Mouse (Mus musculus) kidney, embryonic 16.5 days (tissue): ENCODE results near the gene Pam16. TPM values are rescaled to one million over a fixed set of nuclear protein-coding genes. Genes with fewer than 3 reads are reported as not detected.

Experiments used
- ATAC-seq: fragments of 200-750 bp; cut with Nextera tagmentation; 2 replicates; pipeline ENCODE4 v1.8.0; 2017; ENCODE audit warnings: moderate TSS enrichment; ENCODE audit not compliant: low FRiP score, low TSS enrichment
- H3K27ac ChIP-seq: fragments of 300-500 bp; sonication (generic); 2 replicates; pipeline ENCODE4 v1.5.1; 2014; ENCODE audit warnings: low read length
- H3K27me3 ChIP-seq: fragments of 300-500 bp; sonication (generic); 2 replicates; pipeline ENCODE4 v1.6.1; 2014; ENCODE audit warnings: low read length, control low read depth, mixed read lengths; ENCODE audit not compliant: insufficient read depth
- H3K36me3 ChIP-seq: fragments of 300-500 bp; sonication (generic); 2 replicates; pipeline ENCODE4 v1.6.1; 2014; ENCODE audit warnings: low read length, control low read depth, mixed read lengths; ENCODE audit not compliant: insufficient read depth
- H3K4me1 ChIP-seq: fragments of 300-500 bp; sonication (generic); 2 replicates; pipeline ENCODE4 v1.6.1; 2014; ENCODE audit warnings: low read length, control low read depth, mixed read lengths; ENCODE audit not compliant: insufficient read depth
- H3K4me2 ChIP-seq: fragments of 300-500 bp; sonication (generic); replicated peaks from 2 replicates; pipeline ENCODE4 v1.6.1; 2014; ENCODE audit warnings: low read depth, low read length
- H3K4me3 ChIP-seq: fragments of 300-500 bp; sonication (generic); 2 replicates; pipeline ENCODE4 v1.5.1; 2014; ENCODE audit warnings: mild to moderate bottlenecking, low read length
- H3K9ac ChIP-seq: fragments of 300-500 bp; sonication (generic); replicated peaks from 2 replicates; pipeline ENCODE4 v1.6.1; 2014; ENCODE audit warnings: low read length
- H3K9me3 ChIP-seq: fragments of 300-500 bp; sonication (generic); 2 replicates; pipeline ENCODE4 v1.6.1; 2016; ENCODE audit warnings: low read length, control low read depth
- WGBS: fragments of 180-500 bp; shearing (Covaris S2); extraction: QIAGEN DNeasy Blood & Tissue Kit; methylation state at CpG from one replicate; pipeline ENCODE4 v1.1.7; 2014; 5-methylcytosine and 5-hydroxymethylcytosine counted together
- polyA plus RNA-seq: library from polyadenylated mRNA; unstranded; fragments of >200 nt; fragmentation: Nextera tagmentation; extraction: Ambion mirVana; gene quantifications from 2 replicates; pipeline ENCODE4 v1.2.1, GENCODE M21; 2015

The Pam16 gene
- polyA plus RNA-seq, 1 experiment from 2014 or later = 80.4 TPM

GRCm38 (mm10) chr16:4655764-4656570 lies 31.2 kb upstream of the Pam16 start:
- H3K4me3 ChIP-seq = no peak overlapping the region
- peaks cover 15% of the 10 kb centered on the region for H3K36me3 ChIP-seq
- H3K4me1 ChIP-seq = peaks cover 40% of the 10 kb centered on the region
- ATAC-seq = peak; percentile 16; the same call in 1 of the 2 replicates
- no peaks in the 10 kb centered on the region for H3K27me3 ChIP-seq
- H3K27ac ChIP-seq = peak overlapping the region; percentile 68
- H3K4me2 ChIP-seq = no peak overlapping the region
- peak overlapping the region; percentile 31 for H3K9ac ChIP-seq
- 34% methylated on average over 11 of the region's 11 CpGs for WGBS
- H3K9me3 ChIP-seq = no peaks in the 10 kb centered on the region

GRCm38 (mm10) chr16:4655251-4655734 lies 30.5 kb upstream of the Pam16 start:
- peaks cover 40% of the 10 kb centered on the region for H3K4me1 ChIP-seq
- no peak for ATAC-seq
- WGBS = 60% methylated on average over 4 of the region's 4 CpGs
- 0 out of 2 replicates have a peak overlapping the region, but pooled peaks have one; percentile 14 for H3K9ac ChIP-seq
- H3K27ac ChIP-seq = peak overlapping the region; percentile 68
- H3K27me3 ChIP-seq = no peaks in the 10 kb centered on the region
- H3K4me2 ChIP-seq = no peak overlapping the region
- H3K4me3 ChIP-seq = no peak overlapping the region
- H3K9me3 ChIP-seq = no peaks in the 10 kb centered on the region
- peaks cover 15% of the 10 kb centered on the region for H3K36me3 ChIP-seq

DNA sequence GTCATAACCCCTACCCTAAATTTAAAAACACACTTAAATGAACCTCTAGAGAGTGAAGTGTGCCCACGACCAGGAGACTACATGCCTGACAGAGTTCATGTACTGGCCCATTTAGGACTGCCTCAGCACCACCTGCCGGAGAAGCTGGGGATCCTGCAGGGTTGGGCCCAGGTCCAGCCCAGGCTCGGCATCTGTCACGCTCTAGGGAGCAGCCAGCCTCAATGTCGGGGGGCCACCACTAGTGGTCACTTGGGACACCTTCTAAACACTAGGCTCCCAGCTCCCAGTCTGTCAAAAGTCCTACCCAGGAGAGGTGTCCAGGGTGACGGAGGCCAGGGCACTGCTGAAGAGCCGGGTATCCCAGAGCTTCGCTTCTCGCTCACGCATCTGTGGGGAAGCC lies 29.9 kb upstream of the Pam16 start:
- H3K36me3 ChIP-seq = peaks cover 21% of the 10 kb centered on the region
- no peaks in the 10 kb centered on the region for H3K9me3 ChIP-seq
- H3K27ac ChIP-seq = peak overlapping the region; percentile 68; the same call in 1 of the 2 replicates
- no peaks in the 10 kb centered on the region for H3K27me3 ChIP-seq
- 0 out of 2 replicates have a peak overlapping the region, but pooled peaks have one; percentile 14 for H3K9ac ChIP-seq
- H3K4me2 ChIP-seq = no peak overlapping the region
- 63% methylated on average over 10 of the region's 10 CpGs for WGBS
- H3K4me3 ChIP-seq = no peak overlapping the region
- 0 out of 2 replicates have a peak, but pooled peaks have one; percentile 8 for ATAC-seq
- H3K4me1 ChIP-seq = peaks cover 38% of the 10 kb centered on the region

DNA sequence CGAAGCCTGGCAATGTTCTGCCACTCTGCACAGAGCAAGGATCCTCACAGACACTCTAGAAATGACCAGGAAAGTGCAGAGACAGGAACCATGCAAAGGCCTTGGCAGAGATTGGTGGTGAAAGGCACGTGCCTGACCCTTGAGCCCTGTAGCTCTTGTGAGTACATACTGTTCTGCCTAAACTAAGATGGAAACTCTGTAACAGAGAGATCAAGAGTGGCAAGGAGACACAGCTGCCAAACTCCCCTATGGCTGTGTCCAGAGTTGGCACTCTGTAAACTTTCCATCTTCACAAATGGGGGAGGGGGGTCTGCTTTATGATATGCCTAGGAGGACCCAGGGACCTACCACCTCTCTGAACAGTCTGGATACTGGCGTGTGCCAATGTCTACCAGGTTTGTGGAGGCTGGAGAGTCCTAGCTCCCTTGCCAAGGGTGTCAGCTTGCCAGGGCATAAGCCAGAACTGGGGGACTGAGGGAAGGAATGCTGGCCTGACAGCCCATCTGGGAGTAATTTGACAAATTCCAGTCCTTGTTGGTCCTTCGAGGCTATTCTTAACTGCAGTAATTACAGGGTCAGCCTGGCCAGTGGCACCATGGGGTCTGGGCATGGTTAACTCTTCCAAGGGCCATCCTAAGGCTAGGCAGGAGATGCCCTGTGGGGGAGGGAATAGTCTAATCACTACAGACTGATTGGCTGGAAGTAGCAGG lies 28.1 kb upstream of the Pam16 start:
- H3K36me3 ChIP-seq = peaks cover 34% of the 10 kb centered on the region
- no peak overlapping the region for H3K4me3 ChIP-seq
- H3K27ac ChIP-seq = no peak overlapping the region
- H3K9ac ChIP-seq = no peak overlapping the region
- no peak overlapping the region for H3K4me2 ChIP-seq
- ATAC-seq = no peak
- WGBS = 69% methylated on average over 4 of the region's 4 CpGs
- no peaks in the 10 kb centered on the region for H3K9me3 ChIP-seq
- H3K4me1 ChIP-seq = peaks cover 40% of the 10 kb centered on the region
- no peaks in the 10 kb centered on the region for H3K27me3 ChIP-seq

DNA sequence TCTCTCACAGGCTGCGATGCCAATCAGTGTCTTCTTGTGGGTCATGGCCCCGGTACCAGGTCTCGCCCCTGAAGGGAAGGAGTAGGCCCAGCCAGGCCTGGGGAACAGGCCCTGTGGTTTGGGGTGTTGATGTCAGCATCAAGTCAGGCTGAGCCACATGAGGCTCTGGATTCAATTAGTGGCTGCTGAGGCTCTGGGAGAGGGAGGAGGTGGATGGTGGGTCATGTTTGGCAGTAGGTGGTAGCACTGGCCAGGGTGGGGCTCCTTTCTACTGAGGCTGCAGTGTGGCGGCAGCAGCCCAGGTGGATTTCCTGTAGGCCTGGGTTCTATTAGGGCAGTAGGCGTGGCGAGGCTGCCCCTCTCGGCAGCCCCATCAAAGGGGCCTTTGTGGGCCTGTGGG lies 26.8 kb upstream of the Pam16 start:
- Histone ChIP-seq H3K9ac (no peak overlapping the region), H3K4me1 (peaks cover 44% of the 10 kb centered on the region), H3K9me3 (no peaks in the 10 kb centered on the region), H3K36me3 (peaks cover 34% of the 10 kb centered on the region), H3K4me3 (no peak overlapping the region), H3K27me3 (no peaks in the 10 kb centered on the region), H3K27ac (0 out of 2 replicates have a peak overlapping the region, but pooled peaks have one; percentile 8), H3K4me2 (no peak overlapping the region)
- 72% methylated on average over 7 of the region's 7 CpGs for WGBS
- ATAC-seq = no peak

DNA sequence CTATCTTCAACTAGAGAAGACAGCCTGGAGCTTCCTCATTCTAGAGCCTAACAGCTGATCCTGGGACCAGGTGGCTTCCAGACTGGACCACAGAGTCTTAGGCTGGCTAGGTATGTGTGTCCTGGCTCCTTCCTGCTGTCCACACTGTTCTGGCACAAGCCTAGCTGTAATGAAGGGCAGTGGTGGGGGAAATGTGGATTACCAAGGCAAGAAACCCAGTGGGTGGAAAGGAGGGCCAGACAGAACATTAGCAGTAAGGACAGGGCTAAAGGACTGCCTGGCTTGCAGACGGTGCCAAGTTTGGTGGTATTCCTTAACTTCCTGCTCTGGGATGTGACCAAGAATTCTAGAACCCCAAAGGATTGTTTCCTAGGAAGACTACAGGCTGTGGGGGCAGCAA lies 26.3 kb upstream of the Pam16 start:
- H3K9ac ChIP-seq = no peak overlapping the region
- H3K36me3 ChIP-seq = peaks cover 34% of the 10 kb centered on the region
- no peaks in the 10 kb centered on the region for H3K9me3 ChIP-seq
- no peak overlapping the region for H3K4me3 ChIP-seq
- H3K27me3 ChIP-seq = no peaks in the 10 kb centered on the region
- WGBS = 84% methylated on average over 1 of the region's 1 CpGs
- no peak for ATAC-seq
- H3K4me2 ChIP-seq = no peak overlapping the region
- no peak overlapping the region for H3K27ac ChIP-seq
- peaks cover 43% of the 10 kb centered on the region for H3K4me1 ChIP-seq

DNA sequence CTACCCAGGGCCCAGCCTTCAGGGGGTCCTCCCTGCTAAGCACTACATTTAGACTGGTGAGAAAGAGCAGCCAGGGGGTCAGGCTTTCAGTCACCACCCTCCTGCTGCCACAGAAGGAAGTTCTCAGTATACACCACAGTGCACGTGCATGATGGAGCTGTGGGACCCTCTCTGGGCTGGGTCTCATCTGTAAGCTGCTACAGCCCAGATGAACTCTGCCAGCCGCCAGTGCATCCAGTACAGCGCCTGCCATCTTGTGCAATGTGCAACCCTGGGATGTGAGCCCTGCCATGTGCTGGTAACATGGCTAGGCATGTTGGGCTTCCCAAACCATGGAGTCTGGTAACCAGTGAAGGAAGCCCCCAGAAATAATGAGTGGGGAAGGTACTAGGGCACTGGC lies 25.4 kb upstream of the Pam16 start:
- no peak for ATAC-seq
- WGBS = 85% methylated on average over 3 of the region's 3 CpGs
- Histone ChIP-seq H3K9ac (no peak overlapping the region), H3K36me3 (peaks cover 34% of the 10 kb centered on the region), H3K4me3 (no peak overlapping the region), H3K27me3 (no peaks in the 10 kb centered on the region), H3K9me3 (no peaks in the 10 kb centered on the region), H3K4me2 (no peak overlapping the region), H3K4me1 (peaks cover 41% of the 10 kb centered on the region), H3K27ac (no peak overlapping the region)

GRCm38 (mm10) chr16:4649692-4650091 lies 24.9 kb upstream of the Pam16 start:
- 82% methylated on average over 11 of the region's 11 CpGs for WGBS
- H3K4me1 ChIP-seq = peaks cover 44% of the 10 kb centered on the region
- no peak overlapping the region for H3K4me3 ChIP-seq
- no peak overlapping the region for H3K4me2 ChIP-seq
- no peak for ATAC-seq
- H3K27ac ChIP-seq = no peak overlapping the region
- H3K9me3 ChIP-seq = no peaks in the 10 kb centered on the region
- H3K9ac ChIP-seq = no peak overlapping the region
- H3K36me3 ChIP-seq = peaks cover 34% of the 10 kb centered on the region
- H3K27me3 ChIP-seq = no peaks in the 10 kb centered on the region

DNA sequence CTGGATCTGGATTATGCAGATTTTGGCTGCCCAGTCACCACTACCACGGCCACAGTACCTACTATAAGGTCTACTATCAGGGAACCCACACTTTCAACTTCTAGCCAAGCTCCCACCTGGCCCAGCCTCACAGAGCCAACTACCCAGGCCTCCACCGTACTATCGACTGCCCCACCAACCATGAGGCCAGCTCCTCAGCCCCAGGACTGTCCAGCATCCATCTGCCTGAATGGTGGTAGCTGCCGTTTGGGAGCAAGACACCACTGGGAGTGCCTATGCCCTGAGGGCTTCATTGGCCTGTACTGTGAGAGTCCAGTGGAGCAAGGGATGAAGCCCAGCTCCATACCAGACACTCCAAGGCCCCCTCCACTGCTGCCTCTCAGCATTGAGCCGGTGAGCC lies 24.4 kb upstream of the Pam16 start:
- Histone ChIP-seq H3K9me3 (no peaks in the 10 kb centered on the region), H3K27me3 (no peaks in the 10 kb centered on the region), H3K36me3 (peaks cover 34% of the 10 kb centered on the region), H3K4me3 (no peak overlapping the region), H3K9ac (no peak overlapping the region), H3K4me2 (no peak overlapping the region), H3K4me1 (peaks cover 49% of the 10 kb centered on the region), H3K27ac (no peak overlapping the region)
- WGBS = 88% methylated on average over 5 of the region's 5 CpGs
- no peak for ATAC-seq
